Mouse (Mus musculus) embryonic facial prominence, embryonic 11.5 days (tissue): ENCODE measurements around the gene Vps53. TPM values are rescaled to one million over a fixed set of nuclear protein-coding genes. Genes with fewer than 3 reads are reported as not detected.

Experiments
- ATAC-seq: fragments of 200-750 bp; cut with Nextera tagmentation; replicated peaks from 2 replicates; pipeline ENCODE4 v1.8.0; 2017; ENCODE audit warnings: low read depth; ENCODE audit not compliant: insufficient number of reproducible peaks, low FRiP score, low TSS enrichment
- DNase-seq: peaks from one replicate; pipeline ENCODE4 v3.0.0-alpha.2; 2015; ENCODE audit warnings: low spot score
- H3K27ac ChIP-seq: fragments of 300-500 bp; sonication (generic); replicated peaks from 2 replicates; pipeline ENCODE4 v1.5.1; 2014; ENCODE audit warnings: mild to moderate bottlenecking, low read depth, low read length, control low read depth
- H3K27me3 ChIP-seq: fragments of 300-500 bp; sonication (generic); 2 replicates; pipeline ENCODE4 v1.6.1; 2014; ENCODE audit warnings: mild to moderate bottlenecking, low read length, moderate library complexity, mixed read lengths; ENCODE audit not compliant: control insufficient read depth, insufficient read depth
- H3K36me3 ChIP-seq: fragments of 300-500 bp; sonication (generic); replicated peaks from 2 replicates; pipeline ENCODE4 v1.6.1; 2014; ENCODE audit warnings: low read depth, mild to moderate bottlenecking, low read length, moderate library complexity, mixed read lengths; ENCODE audit not compliant: control insufficient read depth, insufficient read depth
- H3K4me1 ChIP-seq: fragments of 300-500 bp; sonication (generic); 2 replicates; pipeline ENCODE4 v1.6.1; 2014; ENCODE audit warnings: low read length, mixed read lengths; ENCODE audit not compliant: control insufficient read depth, insufficient read depth
- H3K4me2 ChIP-seq: fragments of 300-500 bp; sonication (generic); 2 replicates; pipeline ENCODE4 v1.6.1; 2014; ENCODE audit warnings: low read depth, mild to moderate bottlenecking, control low read depth, low read length, moderate library complexity
- H3K4me3 ChIP-seq: fragments of 300-500 bp; sonication (generic); 2 replicates; pipeline ENCODE4 v1.5.1; 2014; ENCODE audit warnings: low read depth, low read length, control low read depth
- H3K9ac ChIP-seq: fragments of 300-500 bp; sonication (generic); replicated peaks from 2 replicates; pipeline ENCODE4 v1.6.1; 2014; ENCODE audit warnings: mild to moderate bottlenecking, control low read depth, low read length
- H3K9me3 ChIP-seq: fragments of 300-500 bp; sonication (generic); replicated peaks from 2 replicates; pipeline ENCODE4 v1.6.1; 2016; ENCODE audit warnings: mild to moderate bottlenecking, low read length, inconsistent platforms, mixed read lengths; ENCODE audit not compliant: control insufficient read depth
- WGBS: fragments of 180-500 bp; shearing (Covaris S2); extraction: QIAGEN DNeasy Blood & Tissue Kit; methylation state at CpG from one replicate; pipeline ENCODE4 v1.1.7; 2014; 5-methylcytosine and 5-hydroxymethylcytosine counted together
- polyA plus RNA-seq: library from polyadenylated mRNA; unstranded; fragments of >200 nt; fragmentation: Nextera tagmentation; extraction: Ambion mirVana; gene quantifications from 2 replicates; pipeline ENCODE4 v1.2.1, GENCODE M21; 2014

Gene Vps53
- 41.1 and 41.7 TPM in 2 replicates for polyA plus RNA-seq

GRCm38 (mm10) chr11:76179495-76180145 is at the start of gene Vps53, which contains the start of gene Fam57a:
Vps53 (minus strand) TSS chr11:76179647.
Fam57a (plus strand) TSS chr11:76179671.
- no peaks in the 10 kb centered on the region for H3K9me3 ChIP-seq
- H3K27me3 ChIP-seq = no peaks in the 10 kb centered on the region
- peak within 1 kb of the TSS; percentile 93 for H3K4me2 ChIP-seq
- ATAC-seq (peak; percentile 83), DNase-seq (peak; percentile 89)
- H3K4me1 ChIP-seq = no peaks in the 10 kb centered on the region
- under 1% methylated on average over 37 of the region's 37 CpGs for WGBS
- H3K36me3 ChIP-seq = no peaks in the 10 kb centered on the region
- peak within 1 kb of the TSS; percentile 22; the same call in 1 of the 2 replicates for H3K27ac ChIP-seq
- H3K4me3 ChIP-seq = peak within 1 kb of the TSS; percentile 74
- peak within 1 kb of the TSS; percentile 65 for H3K9ac ChIP-seq

- no peak for ATAC-seq
- H3K9ac ChIP-seq = no peak overlapping the region
Observed at GRCm38 (mm10) chr11:76225051-76225450, 45.6 kb upstream of the Vps53 start.

GRCm38 (mm10) chr11:76224631-76225030 is 45.2 kb upstream of the Vps53 start:
- ATAC-seq = no peak
- DNase-seq = no peak
- Histone ChIP-seq H3K4me2 (no peak overlapping the region), H3K27ac (no peak overlapping the region), H3K9ac (no peak overlapping the region), H3K4me3 (no peak overlapping the region), H3K27me3 (no peaks in the 10 kb centered on the region), H3K9me3 (no peaks in the 10 kb centered on the region), H3K4me1 (no peaks in the 10 kb centered on the region), H3K36me3 (no peaks in the 10 kb centered on the region; the same call in 1 of the 2 replicates)
- WGBS = 91% methylated on average over 5 of the region's 5 CpGs

More at GRCm38 (mm10) chr11:76225051-76225450, 45.6 kb upstream of the Vps53 start:
- no peaks in the 10 kb centered on the region for H3K27me3 ChIP-seq
- H3K36me3 ChIP-seq = no peaks in the 10 kb centered on the region; the same call in 1 of the 2 replicates
- no peak overlapping the region for H3K27ac ChIP-seq
- H3K4me3 ChIP-seq = no peak overlapping the region
- no peak for DNase-seq
- H3K9me3 ChIP-seq = no peaks in the 10 kb centered on the region
- H3K4me1 ChIP-seq = no peaks in the 10 kb centered on the region
- no peak overlapping the region for H3K4me2 ChIP-seq

GRCm38 (mm10) chr11:76217390-76217800 is 37.9 kb upstream of the Vps53 start, which contains the start of the genes Dbil5 and Gemin4:
Dbil5 (plus strand) TSS chr11:76217608.
Gemin4 (minus strand) TSS chr11:76217664.
- WGBS = 0% methylated on average over 34 of the region's 35 CpGs
- peak within 1 kb of the TSS; percentile 82 for H3K27ac ChIP-seq
- ATAC-seq (peak; percentile 96), DNase-seq (peak; percentile 99)
- H3K9ac ChIP-seq = peak within 1 kb of the TSS; percentile 95
- peak within 1 kb of the TSS; percentile 79 for H3K4me3 ChIP-seq
- no peaks in the 10 kb centered on the region for H3K4me1 ChIP-seq
- peaks cover 8% of the 10 kb centered on the region for H3K36me3 ChIP-seq
- H3K4me2 ChIP-seq = peak within 1 kb of the TSS; percentile 67
- no peaks in the 10 kb centered on the region for H3K9me3 ChIP-seq
- no peaks in the 10 kb centered on the region for H3K27me3 ChIP-seq

- Histone ChIP-seq H3K27ac (peak overlapping the region; percentile 82), H3K4me2 (peak overlapping the region; percentile 67), H3K4me3 (peak overlapping the region; percentile 79), H3K9ac (peak overlapping the region; percentile 95), H3K27me3 (no peaks in the 10 kb centered on the region), H3K4me1 (no peaks in the 10 kb centered on the region), H3K9me3 (no peaks in the 10 kb centered on the region), H3K36me3 (peaks cover 8% of the 10 kb centered on the region)
- ATAC-seq = peak; percentile 15; the same call in 1 of the 2 replicates
- 5% methylated on average over 33 of the region's 33 CpGs for WGBS
- DNase-seq = peak; percentile 57
Observed at GRCm38 (mm10) chr11:76216681-76217389, 37.4 kb upstream of the Vps53 start.

- peak overlapping the region; percentile 67 for H3K4me2 ChIP-seq
- no peaks in the 10 kb centered on the region for H3K9me3 ChIP-seq
- H3K27ac ChIP-seq = no peak overlapping the region
- H3K4me1 ChIP-seq = no peaks in the 10 kb centered on the region
- peaks cover 8% of the 10 kb centered on the region for H3K36me3 ChIP-seq
- 91% methylated on average over 5 of the region's 5 CpGs for WGBS
- DNase-seq (no peak), ATAC-seq (no peak)
- peak overlapping the region; percentile 79 for H3K4me3 ChIP-seq
- no peaks in the 10 kb centered on the region for H3K27me3 ChIP-seq
- peak overlapping the region; percentile 95; the same call in 1 of the 2 replicates for H3K9ac ChIP-seq
Observed at GRCm38 (mm10) chr11:76216049-76216540, 36.6 kb upstream of the Vps53 start.

GRCm38 (mm10) chr11:76215011-76215410 is 35.6 kb upstream of the Vps53 start:
- Histone ChIP-seq H3K36me3 (peaks cover 8% of the 10 kb centered on the region), H3K9ac (no peak overlapping the region), H3K4me3 (no peak overlapping the region), H3K9me3 (no peaks in the 10 kb centered on the region), H3K4me1 (no peaks in the 10 kb centered on the region), H3K27ac (no peak overlapping the region), H3K27me3 (no peaks in the 10 kb centered on the region), H3K4me2 (no peak overlapping the region)
- no peak for DNase-seq
- ATAC-seq = no peak
- 93% methylated on average over 2 of the region's 2 CpGs for WGBS
